Mouse (Mus musculus) C2C12 (cell line): ENCODE measurements at regions not wholly inside any gene's neighbourhood (a gene's known extent, or its start where the extent isn't known, plus 50 kb on each side); places are given as distances from the start of the nearest gene placed in this dataset.

ENCODE experiments used
- CTCF ChIP-seq: IDR thresholded peaks from one replicate; pipeline ENCODE4 v1.5.1; 2011; ENCODE audit not compliant: control insufficient read depth, insufficient read depth, insufficient read length
- FOSL1 ChIP-seq: IDR thresholded peaks from one replicate; pipeline ENCODE4 v1.8.0; 2011; ENCODE audit warnings: mild to moderate bottlenecking, low read length; ENCODE audit not compliant: poor library complexity, insufficient read depth, severe bottlenecking
- MAX ChIP-seq: IDR thresholded peaks from one replicate; pipeline ENCODE4 v1.6.1; 2011; ENCODE audit warnings: mild to moderate bottlenecking, control low read depth
- MYOD1 ChIP-seq: IDR thresholded peaks from one replicate; pipeline ENCODE4 v1.6.1; 2011; ENCODE audit warnings: low read depth; ENCODE audit not compliant: control insufficient read depth, insufficient read length

- TF ChIP-seq CTCF (no peak), FOSL1 (no peak), MAX (no peak), MYOD1 (no peak)
Observed at GRCm38 (mm10) chr10:19171834-19172233, 156.4 kb upstream of the Tnfaip3 start.
